Mouse (Mus musculus) limb, embryonic 13.5 days (tissue): Measurements from ENCODE around the gene Capza1. TPM values are rescaled to one million over a fixed set of nuclear protein-coding genes. Genes with fewer than 3 reads are reported as not detected.

Source experiments
- ATAC-seq: fragments of 200-750 bp; cut with Nextera tagmentation; 2 replicates; pipeline ENCODE4 v1.8.0; 2017; ENCODE audit warnings: low read depth, moderate number of reproducible peaks, moderate TSS enrichment; ENCODE audit not compliant: low FRiP score
- H3K27ac ChIP-seq: fragments of 300-500 bp; sonication (generic); 2 replicates; pipeline ENCODE4 v1.5.1; 2015; ENCODE audit warnings: inconsistent platforms, mild to moderate bottlenecking, moderate library complexity
- H3K27me3 ChIP-seq: fragments of 300-500 bp; sonication (generic); 2 replicates; pipeline ENCODE4 v1.6.1; 2015; ENCODE audit warnings: mild to moderate bottlenecking, inconsistent platforms
- H3K36me3 ChIP-seq: fragments of 300-500 bp; sonication (generic); 2 replicates; pipeline ENCODE4 v1.6.1; 2015; ENCODE audit warnings: inconsistent platforms, mild to moderate bottlenecking, moderate library complexity
- H3K4me1 ChIP-seq: fragments of 300-500 bp; sonication (generic); 2 replicates; pipeline ENCODE4 v1.6.1; 2015; ENCODE audit warnings: inconsistent platforms
- H3K4me2 ChIP-seq: fragments of 300-500 bp; sonication (generic); replicated peaks from 2 replicates; pipeline ENCODE4 v1.6.1; 2015; ENCODE audit warnings: inconsistent platforms, mild to moderate bottlenecking, moderate library complexity
- H3K4me3 ChIP-seq: fragments of 300-500 bp; sonication (generic); 2 replicates; pipeline ENCODE4 v1.5.1; 2015; ENCODE audit warnings: moderate library complexity, mild to moderate bottlenecking, inconsistent platforms
- H3K9ac ChIP-seq: fragments of 300-500 bp; sonication (generic); 2 replicates; pipeline ENCODE4 v1.6.1; 2015; ENCODE audit warnings: mild to moderate bottlenecking, inconsistent platforms
- H3K9me3 ChIP-seq: fragments of 300-500 bp; sonication (generic); 2 replicates; pipeline ENCODE4 v1.6.1; 2016; ENCODE audit warnings: inconsistent platforms
- WGBS: fragments of 180-500 bp; shearing (Covaris S2); methylation state at CpG from one replicate; pipeline ENCODE4 v1.1.7; 2015; 5-methylcytosine and 5-hydroxymethylcytosine counted together
- polyA plus RNA-seq: library from polyadenylated mRNA; unstranded; fragments of >200 nt; fragmentation: Nextera tagmentation; extraction: Ambion mirVana; gene quantifications from 2 replicates; pipeline ENCODE4 v1.2.1, GENCODE M21; 2015

Gene Capza1
- polyA plus RNA-seq, 1 experiment from 2014 or later, result 206 TPM

DNA sequence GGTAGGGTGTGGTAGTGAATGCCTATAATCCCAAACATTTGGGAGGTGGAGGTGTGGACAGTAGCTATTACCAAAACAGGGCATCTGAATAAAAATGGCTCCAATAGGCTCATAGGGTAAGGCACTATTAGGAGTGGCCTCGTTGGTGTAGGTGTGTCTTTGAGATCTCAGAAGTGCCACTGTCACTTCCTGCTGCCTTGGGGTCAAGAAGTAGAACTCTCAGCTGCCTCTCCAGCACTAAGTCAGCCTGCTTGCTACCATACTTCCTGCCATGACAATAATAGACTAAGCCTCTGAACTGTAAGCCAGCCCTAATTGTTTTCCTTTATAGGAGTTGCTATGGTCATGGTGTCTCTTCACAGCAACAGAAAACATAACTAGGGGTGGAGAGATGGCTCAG, 8.2 kb downstream of the Capza1 start:
- Histone ChIP-seq H3K27ac (no peak overlapping the region), H3K27me3 (no peaks in the 10 kb centered on the region), H3K4me2 (no peak overlapping the region), H3K4me3 (no peak overlapping the region), H3K9me3 (no peaks in the 10 kb centered on the region), H3K4me1 (peaks cover 2% of the 10 kb centered on the region; the same call in 1 of the 2 replicates), H3K36me3 (peaks cover 16% of the 10 kb centered on the region), H3K9ac (no peak overlapping the region)
- 72% methylated on average over 1 of the region's 1 CpGs for WGBS
- no peak for ATAC-seq

- ATAC-seq, result no peak
- no peak overlapping the region for H3K4me2 ChIP-seq
- H3K9ac ChIP-seq, result no peak overlapping the region
- H3K4me3 ChIP-seq, result no peak overlapping the region
- H3K9me3 ChIP-seq, result no peaks in the 10 kb centered on the region
- H3K27me3 ChIP-seq, result no peaks in the 10 kb centered on the region
- no peaks in the 10 kb centered on the region for H3K4me1 ChIP-seq
- H3K27ac ChIP-seq, result no peak overlapping the region
- peaks cover 16% of the 10 kb centered on the region for H3K36me3 ChIP-seq
These were observed 9.4 kb downstream of the Capza1 start for GRCm38 (mm10) chr3:104854866-104855265.

DNA sequence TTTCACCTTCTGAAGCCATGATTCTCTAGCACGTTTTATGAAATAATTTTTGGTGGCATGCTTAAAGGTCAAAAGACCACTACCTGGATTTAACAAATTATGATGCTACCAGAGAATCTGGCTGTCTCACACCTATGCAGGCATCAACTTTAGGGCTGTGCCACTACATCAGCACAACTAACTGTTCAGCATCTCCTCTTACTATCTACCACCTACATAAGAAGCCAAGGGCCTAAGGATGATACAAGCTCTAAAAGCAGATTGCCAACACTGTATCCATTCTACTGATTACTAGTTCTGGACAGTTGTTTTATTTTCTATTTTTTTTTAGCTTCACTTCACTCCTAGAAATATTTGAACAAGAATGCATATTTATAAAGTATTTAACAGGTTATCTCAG, 9.8 kb downstream of the Capza1 start:
- Histone ChIP-seq H3K9me3 (no peaks in the 10 kb centered on the region), H3K27me3 (no peaks in the 10 kb centered on the region), H3K9ac (no peak overlapping the region), H3K4me3 (no peak overlapping the region), H3K4me2 (no peak overlapping the region), H3K36me3 (peaks cover 16% of the 10 kb centered on the region), H3K4me1 (no peaks in the 10 kb centered on the region), H3K27ac (no peak overlapping the region)
- 77% methylated on average over 1 of the region's 1 CpGs for WGBS
- no peak for ATAC-seq

DNA sequence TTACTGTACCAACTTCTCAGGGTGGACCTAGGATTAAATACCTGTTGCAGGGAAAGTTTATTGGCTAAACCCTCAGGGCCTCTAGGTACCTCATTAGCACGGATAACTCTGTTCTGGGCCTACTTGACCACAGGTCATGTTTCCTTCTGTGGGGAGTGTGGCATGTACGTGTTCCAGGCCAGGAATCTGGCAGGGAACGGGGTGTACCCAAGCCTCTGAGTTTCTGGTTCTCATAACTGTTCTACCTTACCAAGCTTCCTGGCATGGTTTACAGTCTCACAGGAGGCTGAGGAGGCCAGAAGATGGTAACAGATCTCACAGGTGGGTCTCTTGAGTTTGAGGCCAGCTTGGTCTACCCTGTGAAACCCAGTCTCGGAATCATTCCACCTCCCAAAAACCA, 17.7 kb downstream of the Capza1 start:
- no peak overlapping the region for H3K27ac ChIP-seq
- H3K27me3 ChIP-seq, result no peaks in the 10 kb centered on the region
- no peak for ATAC-seq
- no peak overlapping the region for H3K4me3 ChIP-seq
- H3K36me3 ChIP-seq, result peaks cover 52% of the 10 kb centered on the region
- H3K4me1 ChIP-seq, result no peaks in the 10 kb centered on the region
- no peak overlapping the region for H3K4me2 ChIP-seq
- WGBS, result 70% methylated on average over 4 of the region's 4 CpGs
- H3K9ac ChIP-seq, result no peak overlapping the region
- no peaks in the 10 kb centered on the region for H3K9me3 ChIP-seq

GRCm38 (mm10) chr3:104841049-104841448, 23.3 kb downstream of the Capza1 start:
- no peak for ATAC-seq
- Histone ChIP-seq H3K27me3 (no peaks in the 10 kb centered on the region), H3K27ac (no peak overlapping the region), H3K9ac (no peak overlapping the region), H3K4me1 (no peaks in the 10 kb centered on the region), H3K4me2 (no peak overlapping the region), H3K36me3 (peaks cover 76% of the 10 kb centered on the region), H3K9me3 (no peaks in the 10 kb centered on the region), H3K4me3 (no peak overlapping the region)
- 95% methylated on average over 5 of the region's 5 CpGs for WGBS

GRCm38 (mm10) chr3:104835797-104836196, 28.5 kb downstream of the Capza1 start:
- no peak overlapping the region for H3K9ac ChIP-seq
- no peak for ATAC-seq
- H3K9me3 ChIP-seq, result no peaks in the 10 kb centered on the region
- H3K4me1 ChIP-seq, result no peaks in the 10 kb centered on the region
- WGBS, result 96% methylated on average over 3 of the region's 3 CpGs
- peaks cover 63% of the 10 kb centered on the region for H3K36me3 ChIP-seq
- H3K4me3 ChIP-seq, result no peak overlapping the region
- no peaks in the 10 kb centered on the region for H3K27me3 ChIP-seq
- H3K4me2 ChIP-seq, result no peak overlapping the region
- no peak overlapping the region for H3K27ac ChIP-seq

DNA sequence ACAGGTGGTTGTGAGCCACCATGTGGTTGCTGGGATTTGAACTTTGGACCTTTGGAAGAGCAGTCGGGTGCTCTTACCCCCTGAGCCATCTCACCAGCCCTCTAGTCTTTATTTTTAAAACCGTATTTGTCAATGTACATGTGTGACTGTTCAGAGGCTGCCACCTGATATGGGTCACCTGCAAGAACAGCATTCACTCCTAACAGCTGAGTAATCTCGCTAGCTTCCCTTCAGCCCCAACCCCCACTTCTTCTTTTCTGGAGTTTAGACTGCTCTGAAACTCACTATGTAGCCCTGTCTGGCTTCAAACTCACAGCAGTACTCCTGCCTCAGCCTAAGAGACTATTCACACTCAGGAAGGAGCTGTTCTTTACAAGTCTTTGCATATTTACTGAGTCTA, 41.9 kb downstream of the Capza1 start:
- H3K4me2 ChIP-seq, result no peak overlapping the region
- peaks cover 36% of the 10 kb centered on the region for H3K36me3 ChIP-seq
- H3K27ac ChIP-seq, result no peak overlapping the region
- no peaks in the 10 kb centered on the region for H3K27me3 ChIP-seq
- no peak overlapping the region for H3K4me3 ChIP-seq
- 88% methylated on average over 3 of the region's 3 CpGs for WGBS
- no peak for ATAC-seq
- peaks cover 11% of the 10 kb centered on the region for H3K4me1 ChIP-seq
- H3K9me3 ChIP-seq, result no peaks in the 10 kb centered on the region
- H3K9ac ChIP-seq, result no peak overlapping the region

DNA sequence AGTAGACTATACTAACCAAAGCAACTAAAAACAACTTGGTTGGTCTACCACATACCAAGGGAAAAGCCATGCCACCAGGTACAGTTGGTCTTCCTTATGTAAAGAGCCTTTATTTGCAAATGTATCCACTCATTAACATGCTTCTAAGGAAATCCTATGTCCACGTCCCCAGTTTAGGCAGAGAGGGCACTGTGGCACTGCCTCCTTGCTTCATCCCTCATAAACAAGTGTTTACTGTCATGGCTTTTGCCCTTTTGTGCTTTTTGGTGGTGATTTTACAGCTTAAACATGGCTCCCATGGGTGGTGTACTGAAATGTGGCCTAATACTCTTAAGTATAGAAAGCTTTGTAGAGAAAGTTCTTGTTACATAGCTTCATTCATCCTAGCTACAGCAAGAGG, 43.9 kb downstream of the Capza1 start:
- H3K27me3 ChIP-seq, result no peaks in the 10 kb centered on the region
- no peak for ATAC-seq
- no peak overlapping the region for H3K4me3 ChIP-seq
- peaks cover 26% of the 10 kb centered on the region for H3K4me1 ChIP-seq
- WGBS, result 52% methylated on average over 1 of the region's 1 CpGs
- H3K9ac ChIP-seq, result no peak overlapping the region
- peaks cover 23% of the 10 kb centered on the region for H3K36me3 ChIP-seq
- no peaks in the 10 kb centered on the region for H3K9me3 ChIP-seq
- H3K27ac ChIP-seq, result no peak overlapping the region
- H3K4me2 ChIP-seq, result no peak overlapping the region

DNA sequence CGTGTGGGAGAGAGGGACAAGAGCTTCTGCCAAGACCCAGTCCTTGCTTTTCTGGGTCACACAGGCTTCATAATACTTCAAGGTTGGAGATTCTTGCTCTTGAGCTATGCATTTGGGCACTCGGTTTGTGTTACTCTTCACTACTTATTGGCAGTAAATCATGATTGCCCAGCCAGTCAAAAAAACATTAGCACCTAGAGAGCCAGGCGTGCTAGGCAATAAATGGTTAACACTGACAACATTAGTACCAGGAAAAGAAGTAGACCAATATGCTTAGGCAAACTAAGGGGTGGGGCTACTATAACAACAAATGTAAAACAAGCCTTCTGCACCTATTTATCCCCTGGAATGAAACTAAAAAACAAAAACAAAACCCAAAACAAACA, 45.6 kb downstream of the Capza1 start:
- no peak for ATAC-seq
- Histone ChIP-seq H3K36me3 (peaks cover 22% of the 10 kb centered on the region), H3K9me3 (no peaks in the 10 kb centered on the region), H3K4me1 (peaks cover 28% of the 10 kb centered on the region), H3K27ac (peak overlapping the region; percentile 97), H3K9ac (peak overlapping the region; percentile 97), H3K4me3 (peak overlapping the region; percentile 91), H3K27me3 (no peaks in the 10 kb centered on the region), H3K4me2 (peak overlapping the region; percentile 79)
- under 1% methylated on average over 3 of the region's 3 CpGs for WGBS

DNA sequence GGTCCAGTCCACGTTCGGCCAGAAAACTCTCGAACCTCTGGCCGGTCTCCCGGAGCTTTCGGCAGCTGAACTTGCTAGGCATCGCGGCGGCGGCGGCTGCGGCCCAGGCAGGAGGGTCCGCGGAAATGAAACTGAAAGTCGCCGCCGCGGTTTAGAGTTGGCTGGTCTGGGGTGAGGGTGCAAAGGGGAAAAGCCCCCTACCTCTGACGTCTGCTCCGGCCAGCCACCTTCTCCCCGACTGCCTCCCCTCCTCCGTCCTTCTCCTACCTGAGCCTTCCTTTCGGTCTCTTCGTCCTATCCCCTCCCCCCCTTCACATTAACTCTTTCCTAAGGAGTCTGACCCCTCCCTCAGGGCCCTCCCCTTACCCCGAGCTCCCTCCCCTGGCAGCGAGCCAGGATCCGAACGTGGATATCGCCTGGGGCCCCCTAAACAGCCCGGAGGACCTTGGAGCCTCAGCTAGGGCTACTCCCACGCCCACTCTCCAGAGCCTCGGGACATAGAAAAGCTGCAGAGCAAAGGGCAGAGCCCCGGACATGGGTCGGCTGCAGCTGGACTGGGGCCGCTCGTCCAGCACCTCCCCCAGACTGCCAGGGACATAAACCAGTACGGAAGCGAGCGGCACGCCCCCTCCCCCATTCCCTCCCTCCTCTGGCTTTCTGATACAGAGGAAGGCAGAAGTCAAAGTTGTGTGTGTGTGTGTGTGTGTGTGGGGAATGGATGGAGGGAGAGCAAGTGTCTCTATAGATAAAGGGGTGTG, 46.1 kb downstream of the Capza1 start, which contains the start of gene Mov10:
TSS of gene Mov10 (minus strand) at position 573 of the 758 bp plus-strand sequence.
- Histone ChIP-seq H3K27me3 (no peaks in the 10 kb centered on the region), H3K9ac (peak within 1 kb of the TSS; percentile 97), H3K4me3 (peak within 1 kb of the TSS; percentile 91), H3K27ac (peak within 1 kb of the TSS; percentile 97), H3K4me2 (peak within 1 kb of the TSS; percentile 79), H3K9me3 (no peaks in the 10 kb centered on the region), H3K4me1 (peaks cover 28% of the 10 kb centered on the region), H3K36me3 (peaks cover 27% of the 10 kb centered on the region)
- WGBS, result under 1% methylated on average over 39 of the region's 40 CpGs
- ATAC-seq, result peak; percentile 78

GRCm38 (mm10) chr3:104817481-104817990, 46.8 kb downstream of the Capza1 start:
- WGBS, result under 1% methylated on average over 46 of the region's 46 CpGs
- Histone ChIP-seq H3K4me3 (peak overlapping the region; percentile 91), H3K4me2 (peak overlapping the region; percentile 79), H3K4me1 (peaks cover 28% of the 10 kb centered on the region), H3K36me3 (peaks cover 26% of the 10 kb centered on the region), H3K9me3 (no peaks in the 10 kb centered on the region), H3K9ac (peak overlapping the region; percentile 97), H3K27ac (peak overlapping the region; percentile 97), H3K27me3 (no peaks in the 10 kb centered on the region)
- ATAC-seq, result peak; percentile 70

DNA sequence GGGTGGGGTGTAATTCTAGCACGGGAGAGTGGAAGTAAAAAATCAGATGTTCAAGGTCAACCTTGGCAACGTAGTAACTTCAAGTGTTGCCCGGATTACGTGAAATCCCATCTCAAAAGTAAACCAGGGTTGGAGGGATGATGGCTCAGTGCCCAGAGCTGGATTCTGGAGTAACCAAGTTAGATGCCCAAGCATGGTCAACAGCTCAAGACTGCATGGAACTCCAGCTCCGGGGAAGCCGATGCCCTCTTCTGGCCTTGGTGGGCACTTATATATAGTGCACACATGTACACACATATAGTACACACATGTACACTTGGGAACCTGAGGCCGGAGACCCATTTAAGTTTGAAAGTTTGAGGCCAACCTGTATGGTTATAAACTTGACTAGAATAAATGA, 48.2 kb downstream of the Capza1 start:
- Histone ChIP-seq H3K27ac (no peak overlapping the region), H3K9ac (no peak overlapping the region), H3K36me3 (peaks cover 18% of the 10 kb centered on the region; the same call in 1 of the 2 replicates), H3K27me3 (no peaks in the 10 kb centered on the region), H3K9me3 (no peaks in the 10 kb centered on the region), H3K4me1 (peaks cover 28% of the 10 kb centered on the region), H3K4me2 (peak overlapping the region; percentile 79), H3K4me3 (no peak overlapping the region)
- ATAC-seq, result no peak
- WGBS, result 92% methylated on average over 7 of the region's 7 CpGs

DNA sequence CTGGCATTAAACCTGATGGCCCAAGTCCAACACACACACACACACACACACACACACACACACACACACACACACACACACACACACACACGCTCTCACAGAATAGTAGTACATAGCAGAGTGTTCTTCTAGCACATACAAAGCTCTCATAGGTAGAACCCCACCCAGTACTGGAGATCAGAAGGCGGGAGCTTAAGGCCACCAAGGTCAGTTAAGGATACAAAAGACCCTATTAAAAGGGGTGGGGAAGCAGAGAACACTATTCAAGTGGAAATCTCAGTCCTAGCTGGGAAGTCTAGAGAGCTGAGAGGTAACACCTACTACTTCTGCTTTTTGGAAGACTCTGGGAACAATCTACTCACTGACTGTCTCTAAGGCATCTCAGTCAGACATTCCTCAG, 49.0 kb downstream of the Capza1 start:
- Histone ChIP-seq H3K36me3 (peaks cover 10% of the 10 kb centered on the region; the same call in 1 of the 2 replicates), H3K4me3 (no peak overlapping the region), H3K9ac (no peak overlapping the region), H3K27me3 (no peaks in the 10 kb centered on the region), H3K4me1 (peaks cover 28% of the 10 kb centered on the region), H3K4me2 (no peak overlapping the region; the same call in 1 of the 2 replicates), H3K27ac (no peak overlapping the region), H3K9me3 (no peaks in the 10 kb centered on the region)
- 80% methylated on average over 2 of the region's 2 CpGs for WGBS
- ATAC-seq, result no peak
